Mouse (Mus musculus) stomach, postnatal 0 days (tissue): ENCODE measurements around the gene Ykt6. TPM values are rescaled to one million over a fixed set of nuclear protein-coding genes. Genes with fewer than 3 reads are reported as not detected.

Experiments
- ATAC-seq: fragments of 200-750 bp; cut with Nextera tagmentation; 2 replicates; pipeline ENCODE4 v1.8.0; 2017; ENCODE audit not compliant: low FRiP score, low TSS enrichment
- DNase-seq: peaks from one replicate; pipeline ENCODE4 v3.0.0-alpha.2; 2016; ENCODE audit warnings: low spot score
- H3K27ac ChIP-seq: fragments of 300-500 bp; sonication (generic); replicated peaks from 2 replicates; pipeline ENCODE4 v1.5.1; 2014; ENCODE audit warnings: mild to moderate bottlenecking, control low read depth
- H3K27me3 ChIP-seq: fragments of 300-500 bp; sonication (generic); 2 replicates; pipeline ENCODE4 v1.6.1; 2014; ENCODE audit warnings: low read length; ENCODE audit not compliant: control insufficient read depth, insufficient read depth
- H3K36me3 ChIP-seq: fragments of 300-500 bp; sonication (generic); 2 replicates; pipeline ENCODE4 v1.6.1; 2014; ENCODE audit warnings: low read length, mixed read lengths; ENCODE audit not compliant: control insufficient read depth, insufficient read depth
- H3K4me1 ChIP-seq: fragments of 300-500 bp; sonication (generic); replicated peaks from 2 replicates; pipeline ENCODE4 v1.6.1; 2014; ENCODE audit warnings: antibody characterized with exemption; ENCODE audit not compliant: control insufficient read depth, insufficient read depth
- H3K4me2 ChIP-seq: fragments of 300-500 bp; sonication (generic); replicated peaks from 2 replicates; pipeline ENCODE4 v1.6.1; 2014; ENCODE audit warnings: low read depth, mild to moderate bottlenecking, control low read depth, moderate library complexity
- H3K4me3 ChIP-seq: fragments of 300-500 bp; sonication (generic); 2 replicates; pipeline ENCODE4 v1.5.1; 2014; ENCODE audit warnings: low read depth, low read length, control low read depth
- H3K9ac ChIP-seq: fragments of 300-500 bp; sonication (generic); 2 replicates; pipeline ENCODE4 v1.6.1; 2014; ENCODE audit warnings: mild to moderate bottlenecking, low read length, control low read depth, mixed read lengths
- H3K9me3 ChIP-seq: fragments of 300-500 bp; sonication (generic); 2 replicates; pipeline ENCODE4 v1.6.1; 2016; ENCODE audit warnings: low read length; ENCODE audit not compliant: control insufficient read depth
- CTCF ChIP-seq: IDR thresholded peaks from 2 replicates; pipeline ENCODE4 v1.5.1; 2016; ENCODE audit warnings: antibody characterized with exemption, low read depth, mild to moderate bottlenecking, moderate library complexity
- EP300 ChIP-seq: optimal IDR thresholded peaks from 2 replicates; pipeline ENCODE3; 2016; ENCODE audit warnings: antibody characterized with exemption
- WGBS: fragments of 180-500 bp; shearing (Covaris S2); extraction: QIAGEN DNeasy Blood & Tissue Kit; methylation state at CpG from one replicate; pipeline ENCODE4 v1.1.7; 2014; 5-methylcytosine and 5-hydroxymethylcytosine counted together
- polyA plus RNA-seq: library from polyadenylated mRNA; unstranded; fragments of >200 nt; fragmentation: Nextera tagmentation; extraction: Ambion mirVana; gene quantifications from 2 replicates; pipeline ENCODE4 v1.2.1, GENCODE M21; 2015

The Ykt6 gene
- polyA plus RNA-seq, 1 experiment from 2014 or later: 47.0 TPM

DNA sequence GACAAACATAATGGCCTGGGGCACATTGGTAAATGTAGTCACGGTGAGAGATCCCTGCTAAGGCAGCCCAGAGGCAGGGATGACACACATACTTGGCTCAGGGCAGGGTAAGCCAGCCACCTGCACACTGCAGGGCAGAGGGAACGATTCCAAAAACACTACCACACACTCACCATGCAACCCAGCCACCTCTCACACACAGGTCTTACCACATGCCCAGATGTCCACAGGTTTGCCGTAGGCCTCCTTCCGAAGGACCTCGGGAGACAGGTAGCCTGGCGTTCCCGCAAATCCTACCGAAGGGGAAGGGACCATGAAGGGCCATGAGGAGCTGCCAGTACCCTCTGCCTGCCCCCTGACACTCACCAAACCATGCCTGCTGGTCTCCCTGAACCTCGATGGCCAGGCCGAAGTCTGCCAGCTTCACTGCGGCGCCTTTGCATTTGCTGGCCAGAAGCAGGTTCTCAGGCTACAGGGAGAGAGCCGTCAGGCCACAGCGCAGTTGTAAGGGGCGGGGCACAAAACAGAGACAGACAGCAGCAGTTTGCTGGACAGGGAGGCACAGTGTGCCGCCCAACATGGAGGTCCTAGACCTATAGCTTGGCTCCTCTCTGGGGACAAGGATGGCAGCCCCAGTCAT is 34.6 kb downstream of the Ykt6 start:
- 87% methylated on average over 16 of the region's 16 CpGs for WGBS

DNA sequence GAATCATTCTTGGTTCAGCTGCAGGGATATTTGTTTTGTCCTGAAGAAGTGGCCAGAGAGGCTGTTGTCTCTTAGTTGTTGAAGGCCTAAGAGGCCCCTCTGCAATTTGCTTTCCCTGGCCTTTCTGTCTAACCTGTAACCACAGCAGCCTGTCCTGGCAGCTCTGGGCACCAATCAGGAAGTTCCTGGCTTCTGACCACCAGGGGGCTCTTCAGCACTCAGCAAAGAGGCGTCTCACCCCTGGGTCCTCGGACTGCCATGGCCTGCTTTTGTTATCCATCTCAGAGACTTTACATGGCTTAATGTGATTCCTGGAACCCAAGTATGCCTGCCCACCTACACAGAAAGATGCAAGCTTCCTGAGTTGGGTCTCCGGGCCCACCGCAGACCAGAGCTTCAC is 35.4 kb downstream of the Ykt6 start:
- H3K27me3 ChIP-seq: no peaks in the 10 kb centered on the region
- no peak overlapping the region for H3K4me3 ChIP-seq
- no peak overlapping the region for H3K27ac ChIP-seq
- H3K9me3 ChIP-seq: no peaks in the 10 kb centered on the region
- H3K9ac ChIP-seq: no peak overlapping the region
- no peak for TF ChIP-seq EP300
- TF ChIP-seq CTCF: peak; percentile 80
- no peaks in the 10 kb centered on the region for H3K4me1 ChIP-seq
- ATAC-seq (peak; percentile 46; the same call in 1 of the 2 replicates), DNase-seq (peak; percentile 73)
- WGBS: 39% methylated on average over 4 of the region's 4 CpGs
- no peaks in the 10 kb centered on the region for H3K36me3 ChIP-seq
- H3K4me2 ChIP-seq: no peak overlapping the region

More for the DNA sequence above, 34.6 kb downstream of the Ykt6 start:
- no peaks in the 10 kb centered on the region for H3K9me3 ChIP-seq
- no peak for TF ChIP-seq CTCF
- no peak for TF ChIP-seq EP300
- DNase-seq (no peak), ATAC-seq (no peak)
- H3K27ac ChIP-seq: no peak overlapping the region
- no peaks in the 10 kb centered on the region for H3K4me1 ChIP-seq
- no peak overlapping the region for H3K4me3 ChIP-seq
- no peaks in the 10 kb centered on the region for H3K36me3 ChIP-seq
- H3K9ac ChIP-seq: no peak overlapping the region
- no peak overlapping the region for H3K4me2 ChIP-seq
- H3K27me3 ChIP-seq: no peaks in the 10 kb centered on the region

DNA sequence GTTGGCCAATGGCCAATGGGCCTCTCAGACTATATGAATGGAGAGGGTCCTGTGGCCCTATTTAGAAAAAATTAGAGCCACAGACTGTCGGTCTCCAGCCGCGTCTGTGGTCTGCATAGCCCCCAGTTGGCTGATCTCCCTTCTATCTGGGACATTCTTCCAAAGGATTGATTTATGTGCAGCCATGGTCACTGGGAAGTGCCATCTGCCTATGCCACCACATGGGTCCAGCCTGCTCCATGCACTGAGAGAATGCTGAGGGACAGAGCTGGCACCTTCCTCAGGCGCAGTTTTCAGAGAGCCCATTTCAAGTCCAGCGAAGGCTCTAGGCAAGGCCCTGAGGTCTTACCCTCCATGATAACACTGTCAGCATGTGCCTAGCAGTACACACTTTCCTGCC is 38.7 kb downstream of the Ykt6 start:
- H3K27me3 ChIP-seq: no peaks in the 10 kb centered on the region
- no peak for DNase-seq
- ATAC-seq: no peak
- H3K4me1 ChIP-seq: no peaks in the 10 kb centered on the region
- H3K4me3 ChIP-seq: no peak overlapping the region
- no peaks in the 10 kb centered on the region for H3K36me3 ChIP-seq
- no peak for TF ChIP-seq EP300
- no peak for TF ChIP-seq CTCF
- H3K4me2 ChIP-seq: no peak overlapping the region
- H3K27ac ChIP-seq: no peak overlapping the region
- no peaks in the 10 kb centered on the region for H3K9me3 ChIP-seq
- 86% methylated on average over 5 of the region's 5 CpGs for WGBS
- no peak overlapping the region for H3K9ac ChIP-seq

DNA sequence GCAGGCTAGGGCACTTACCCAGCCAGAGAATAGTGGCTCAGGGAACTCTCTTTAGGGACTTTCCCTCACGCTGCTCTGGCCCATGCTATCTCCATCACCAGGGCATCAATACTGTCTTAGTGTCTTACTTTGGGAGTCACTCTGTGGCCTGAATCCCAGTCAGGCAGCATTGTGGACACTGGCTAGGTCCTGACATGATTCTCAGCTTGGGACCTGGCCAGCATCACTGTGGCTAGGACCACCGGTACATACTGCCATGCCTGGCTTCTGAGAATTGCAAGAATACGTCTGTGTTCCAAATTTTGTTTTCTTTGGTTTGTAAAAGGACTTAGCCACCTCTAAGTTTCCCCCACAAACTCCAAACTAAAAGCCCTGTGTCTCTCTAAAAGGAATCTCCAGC is 39.4 kb downstream of the Ykt6 start:
- no peak for TF ChIP-seq EP300
- TF ChIP-seq CTCF: no peak
- H3K9me3 ChIP-seq: no peaks in the 10 kb centered on the region
- 70% methylated on average over 3 of the region's 3 CpGs for WGBS
- H3K27ac ChIP-seq: no peak overlapping the region
- no peaks in the 10 kb centered on the region for H3K36me3 ChIP-seq
- no peaks in the 10 kb centered on the region for H3K27me3 ChIP-seq
- ATAC-seq (no peak), DNase-seq (no peak)
- H3K9ac ChIP-seq: no peak overlapping the region
- no peak overlapping the region for H3K4me3 ChIP-seq
- peaks cover 3% of the 10 kb centered on the region for H3K4me1 ChIP-seq
- H3K4me2 ChIP-seq: no peak overlapping the region

DNA sequence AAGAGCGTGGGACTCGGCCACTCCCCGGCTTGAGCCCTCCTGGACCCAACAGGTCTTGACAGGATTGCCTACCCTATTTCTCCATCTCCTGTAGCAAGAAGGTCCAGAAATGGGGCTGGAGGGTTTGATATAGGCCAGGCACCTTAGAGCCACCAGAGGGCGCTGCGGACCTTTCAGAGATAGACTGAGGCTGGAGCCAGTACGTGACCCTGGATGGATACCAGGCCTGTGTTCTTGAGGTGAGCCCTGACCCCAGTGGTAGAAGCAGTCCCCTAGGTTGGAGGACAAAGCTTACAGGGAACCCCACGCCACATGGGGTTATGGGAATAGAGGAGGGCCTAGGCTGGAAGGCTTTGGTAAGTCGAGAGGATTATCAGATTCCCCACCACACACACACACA is 40.5 kb downstream of the Ykt6 start:
- no peak overlapping the region for H3K27ac ChIP-seq
- H3K36me3 ChIP-seq: no peaks in the 10 kb centered on the region
- TF ChIP-seq CTCF (peak; percentile 98), EP300 (no peak)
- H3K4me2 ChIP-seq: no peak overlapping the region
- peak; percentile 85 for DNase-seq
- H3K4me1 ChIP-seq: peaks cover 6% of the 10 kb centered on the region
- ATAC-seq: peak; percentile 67
- H3K4me3 ChIP-seq: no peak overlapping the region
- no peaks in the 10 kb centered on the region for H3K27me3 ChIP-seq
- WGBS: 11% methylated on average over 8 of the region's 8 CpGs
- no peaks in the 10 kb centered on the region for H3K9me3 ChIP-seq
- no peak overlapping the region for H3K9ac ChIP-seq

DNA sequence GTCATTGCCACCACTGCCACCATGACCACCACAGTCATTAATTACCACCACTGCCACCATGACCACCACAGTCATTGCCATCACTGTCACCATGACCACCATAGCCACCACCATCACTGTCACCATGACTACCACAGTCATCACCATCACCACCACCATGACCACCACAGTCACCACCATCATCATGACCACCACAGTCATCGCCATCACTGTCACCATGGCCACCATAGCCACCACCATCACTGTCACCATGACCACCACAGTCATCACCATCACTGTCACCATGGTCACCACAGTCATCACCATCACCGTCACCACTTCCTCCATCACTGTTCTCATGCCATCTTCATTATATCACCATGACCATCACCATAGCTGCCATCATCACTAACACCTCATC is 43.0 kb downstream of the Ykt6 start:
- Histone ChIP-seq H3K27me3 (no peaks in the 10 kb centered on the region), H3K4me3 (no peak overlapping the region), H3K4me2 (no peak overlapping the region), H3K27ac (no peak overlapping the region), H3K4me1 (peaks cover 8% of the 10 kb centered on the region), H3K36me3 (no peaks in the 10 kb centered on the region), H3K9me3 (no peaks in the 10 kb centered on the region), H3K9ac (no peak overlapping the region)
- ATAC-seq (no peak), DNase-seq (no peak)
- TF ChIP-seq CTCF (no peak), EP300 (no peak)
- WGBS: 96% methylated on average over 2 of the region's 2 CpGs
